Comparison of ENCODE assay signal across 15 mouse cellular contexts in genomic region chr12:39736097-39736920, GRCm38 (mm10).
DNase-seq lines count a peak whose midpoint lies in the region; ATAC-seq lines count a peak whose summit lies in the region.
"Had no signal": no experiment of that assay in that cellular context is flagged by ENCODE, and none has a peak within 500 bp of the region (broad histone marks: within the 10 kb centered on the region; RNA-seq: fewer than 3 reads in every experiment).

No protein-coding gene starts in this region.

- no peak overlapping the region for H3K4me3 ChIP-seq in hindbrain, embryonic 15.5 days
- H3K4me3 ChIP-seq in midbrain, embryonic 15.5 days, result no peak overlapping the region
- H3K4me3 ChIP-seq: heart, adult 2 months; limb, embryonic 10.5 days; stomach, embryonic 15.5 days had no signal

- H3K27ac ChIP-seq in hindbrain, embryonic 15.5 days (replicated peaks), result 0 out of 2 replicates have a peak overlapping the region, but pooled peaks have one; percentile 22
- peak overlapping the region; percentile 62 for H3K27ac ChIP-seq in midbrain, embryonic 15.5 days
- H3K27ac ChIP-seq: heart, adult 2 months; limb, embryonic 10.5 days; stomach, embryonic 15.5 days had no signal

- H3K4me1 ChIP-seq in hindbrain, embryonic 15.5 days (replicated peaks), result peaks cover 10% of the 10 kb centered on the region
- peaks cover 14% of the 10 kb centered on the region for H3K4me1 ChIP-seq in midbrain, embryonic 15.5 days
- H3K4me1 ChIP-seq: stomach, embryonic 15.5 days had no signal

- no peaks in the 10 kb centered on the region for H3K9me3 ChIP-seq in hindbrain, embryonic 15.5 days
- H3K9me3 ChIP-seq in midbrain, embryonic 15.5 days, result no peaks in the 10 kb centered on the region
- H3K9me3 ChIP-seq: G1E; limb, embryonic 10.5 days; stomach, embryonic 15.5 days had no signal

- DNase-seq in embryo, embryonic 10.5 days (ENCODE audit: low spot score), result peak; percentile 15
- DNase-seq in embryo, embryonic 9.5 days (ENCODE audit: extremely low spot score), result no peak
- DNase-seq in urinary bladder, adult 18-20 months (ENCODE audit: low spot score in 2 of 2), result no peak
- no peak for DNase-seq in thymus, postnatal 36 days
- no peak for DNase-seq in cerebellum, adult 11 months
- DNase-seq: heart, adult 2 months; heart, postnatal 4 days; kidney, postnatal 14 days; liver, postnatal 0 days had no signal

- H3K4me2 ChIP-seq in hindbrain, embryonic 15.5 days, result no peak overlapping the region
- H3K4me2 ChIP-seq in midbrain, embryonic 15.5 days, result no peak overlapping the region
- H3K4me2 ChIP-seq: stomach, embryonic 15.5 days had no signal

- H3K27me3 ChIP-seq in hindbrain, embryonic 15.5 days, result no peaks in the 10 kb centered on the region
- H3K27me3 ChIP-seq in midbrain, embryonic 15.5 days (replicated peaks), result no peaks in the 10 kb centered on the region
- H3K27me3 ChIP-seq: stomach, embryonic 15.5 days had no signal

- ATAC-seq in activated CD4-positive, CD25-positive, alpha-beta regulatory T cell, adult 4 months, result peak; percentile 19
- ATAC-seq in hindbrain, embryonic 15.5 days (ENCODE audit: low FRiP score, low read depth), result peak; percentile 71
- ATAC-seq in midbrain, embryonic 15.5 days (replicated peaks), result peak; percentile 72
- ATAC-seq: liver, postnatal 0 days had no signal

- 22% methylated on average over 9 of the region's 9 CpGs for WGBS in hindbrain, embryonic 15.5 days
- 23% methylated on average over 9 of the region's 9 CpGs for WGBS in midbrain, embryonic 15.5 days

- no peak overlapping the region for H3K9ac ChIP-seq in hindbrain, embryonic 15.5 days
- H3K9ac ChIP-seq in midbrain, embryonic 15.5 days, result no peak overlapping the region
- H3K9ac ChIP-seq: liver, postnatal 0 days; stomach, embryonic 15.5 days had no signal

- H3K36me3 ChIP-seq in hindbrain, embryonic 15.5 days, result no peaks in the 10 kb centered on the region
- no peaks in the 10 kb centered on the region for H3K36me3 ChIP-seq in midbrain, embryonic 15.5 days (replicated peaks)
- H3K36me3 ChIP-seq: G1E; limb, embryonic 10.5 days; stomach, embryonic 15.5 days had no signal

Comparison
In these comparisons a context has a peak if more than half of its experiments do, and no peak if none do; other contexts are left out.
1. ATAC-seq: peak in every context shown above with its lines; median percentile 72 in midbrain, embryonic 15.5 days; 71 in hindbrain, embryonic 15.5 days; 19 in activated CD4-positive, CD25-positive, alpha-beta regulatory T cell, adult 4 months.